Mouse (Mus musculus) small intestine, adult 2 months (tissue): ENCODE results near the gene 1810010D01Rik. TPM values are rescaled to one million over a fixed set of nuclear protein-coding genes. Genes with fewer than 3 reads are reported as not detected.

Experiments used
- H3K27ac ChIP-seq: fragments of 200-500 bp; 2 replicates; pipeline ENCODE4 v1.5.1; 2012; ENCODE audit warnings: low read depth, low read length, control low read depth, inconsistent platforms; ENCODE audit not compliant: insufficient read depth
- H3K27me3 ChIP-seq: fragments of 200-500 bp; 2 replicates; pipeline ENCODE4 v1.6.1; 2012; ENCODE audit warnings: mild to moderate bottlenecking, moderate library complexity, low read length, inconsistent platforms; ENCODE audit not compliant: control insufficient read depth, insufficient read depth
- H3K36me3 ChIP-seq: fragments of 200-500 bp; 2 replicates; pipeline ENCODE4 v1.6.1; 2012; ENCODE audit warnings: mild to moderate bottlenecking, low read length, control low read depth, inconsistent platforms; ENCODE audit not compliant: control insufficient read depth, insufficient read depth
- H3K4me1 ChIP-seq: fragments of 200-500 bp; 2 replicates; pipeline ENCODE4 v1.6.1; 2012; ENCODE audit warnings: low read length, inconsistent platforms, mixed read lengths; ENCODE audit not compliant: control insufficient read depth, insufficient read depth, insufficient read length
- H3K4me3 ChIP-seq: fragments of 200-500 bp; 2 replicates; pipeline ENCODE4 v1.5.1; 2012; ENCODE audit warnings: low read depth, mild to moderate bottlenecking, control low read depth, inconsistent platforms, low read length, moderate library complexity
- CTCF ChIP-seq: fragments of 200-500 bp; IDR thresholded peaks from 2 replicates; pipeline ENCODE4 v1.5.1; 2012; ENCODE audit warnings: low read depth, mild to moderate bottlenecking, control low read depth, inconsistent platforms, low read length, moderate library complexity, mixed read lengths; ENCODE audit not compliant: insufficient replicate concordance, insufficient read length; ENCODE audit errors: extremely low read depth
- POLR2A ChIP-seq: fragments of 200-500 bp; IDR thresholded peaks from 2 replicates; pipeline ENCODE4 v1.6.1; 2012; ENCODE audit warnings: low read depth, mild to moderate bottlenecking, control low read depth, inconsistent platforms, low read length, moderate library complexity
- WGBS: fragments of 180-500 bp; shearing (Covaris S2); methylation state at CpG from one replicate; pipeline ENCODE4 v1.1.7; 2018; 5-methylcytosine and 5-hydroxymethylcytosine counted together
- polyA plus RNA-seq: library from polyadenylated mRNA; depleted of rRNA; stranded (reverse); fragments of >200 nt; gene quantifications from 2 replicates; pipeline ENCODE4 v1.2.3, GENCODE M21; 2012

The 1810010D01Rik gene
- polyA plus RNA-seq, 1 experiment, result 11.2 TPM

DNA sequence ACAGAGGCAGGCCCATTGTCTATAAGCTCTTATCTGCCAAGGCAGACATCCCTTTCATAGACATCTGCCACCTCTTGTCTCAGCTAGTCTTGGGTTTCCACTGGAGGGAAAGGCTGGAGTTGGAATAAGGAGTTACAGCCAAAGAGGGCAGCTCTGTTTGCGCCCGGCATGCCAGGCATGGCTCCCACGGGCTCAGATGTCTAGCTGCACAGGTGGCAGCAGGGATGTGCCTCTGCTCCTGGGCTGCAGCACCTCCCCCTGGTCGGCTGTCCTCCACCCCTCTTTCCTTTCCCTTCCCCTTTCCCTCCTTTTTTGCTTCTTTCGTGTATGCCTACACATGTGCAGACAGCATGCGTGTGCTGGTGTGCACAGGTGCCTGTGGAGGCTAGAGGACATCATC is 15.1 kb downstream of the 1810010D01Rik start:
- no peak for TF ChIP-seq CTCF
- TF ChIP-seq POLR2A, result no peak
- H3K27ac ChIP-seq, result no peak overlapping the region
- H3K36me3 ChIP-seq, result no peaks in the 10 kb centered on the region
- no peaks in the 10 kb centered on the region for H3K27me3 ChIP-seq
- WGBS, result 76% methylated on average over 6 of the region's 6 CpGs
- H3K4me3 ChIP-seq, result no peak overlapping the region
- H3K4me1 ChIP-seq, result no peaks in the 10 kb centered on the region

DNA sequence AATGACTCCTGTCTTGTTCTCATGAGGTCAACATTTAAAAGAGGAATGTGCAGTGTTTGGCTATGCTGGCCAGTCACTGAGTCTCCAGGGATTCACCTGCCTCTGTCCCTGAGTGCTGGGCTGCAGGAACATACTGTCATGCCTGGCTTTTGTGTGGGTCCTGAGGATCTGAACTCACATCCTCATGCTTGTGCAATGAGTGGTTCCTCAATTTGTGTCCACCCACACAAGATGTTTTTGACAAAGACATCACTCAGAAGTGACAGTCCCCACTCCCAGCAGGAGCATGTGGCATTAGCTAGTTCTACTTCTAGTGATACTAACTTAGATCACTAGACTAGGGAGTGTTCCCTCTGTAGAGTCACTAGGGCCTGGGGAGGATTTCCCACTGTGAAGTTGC is 17.4 kb downstream of the 1810010D01Rik start:
- no peak overlapping the region for H3K4me3 ChIP-seq
- H3K36me3 ChIP-seq, result no peaks in the 10 kb centered on the region
- no peaks in the 10 kb centered on the region for H3K27me3 ChIP-seq
- no peaks in the 10 kb centered on the region for H3K4me1 ChIP-seq
- no peak for TF ChIP-seq CTCF
- no peak for TF ChIP-seq POLR2A
- H3K27ac ChIP-seq, result no peak overlapping the region

DNA sequence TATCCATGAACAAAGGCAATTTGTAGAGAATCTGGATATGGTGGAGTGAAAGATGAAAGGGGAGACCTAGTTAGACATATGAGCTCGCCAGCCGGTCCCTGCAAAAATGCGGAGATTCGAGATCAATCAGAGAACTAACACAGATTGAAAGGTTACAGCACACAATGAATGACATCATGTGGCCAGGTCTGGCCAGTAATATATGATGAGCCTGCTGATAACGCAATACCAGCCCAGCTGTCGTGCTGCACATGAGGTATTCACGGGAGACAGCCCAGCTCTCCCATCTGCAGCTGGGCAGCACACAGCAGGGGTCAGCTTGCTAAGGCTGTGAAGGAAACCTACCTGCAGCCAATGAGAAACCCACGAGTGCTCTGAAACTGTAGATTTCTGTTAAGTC is 18.6 kb downstream of the 1810010D01Rik start:
- 69% methylated on average over 8 of the region's 8 CpGs for WGBS
- Histone ChIP-seq H3K4me3 (no peak overlapping the region), H3K27ac (no peak overlapping the region)

DNA sequence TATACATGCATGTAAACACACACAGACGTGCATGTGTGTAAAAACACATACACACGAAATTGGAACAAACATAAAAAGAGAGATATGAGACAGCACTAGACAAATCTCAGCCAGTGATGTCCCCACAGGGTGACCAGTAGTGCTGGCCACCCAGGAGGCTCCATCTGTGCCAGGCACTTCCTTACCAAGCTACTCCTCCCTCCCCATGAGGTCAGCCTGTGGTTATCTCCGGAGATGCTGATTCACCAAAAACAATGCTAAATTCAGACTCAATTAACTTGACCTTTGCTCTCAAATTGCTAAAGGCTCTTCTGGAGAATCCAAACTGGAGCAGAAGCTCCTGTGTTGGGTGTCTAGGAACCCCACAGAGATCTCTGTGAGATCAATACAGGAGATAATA is 20.1 kb downstream of the 1810010D01Rik start:
- Histone ChIP-seq H3K36me3 (no peaks in the 10 kb centered on the region), H3K4me3 (no peak overlapping the region), H3K27me3 (no peaks in the 10 kb centered on the region), H3K4me1 (no peaks in the 10 kb centered on the region), H3K27ac (no peak overlapping the region)
- WGBS, result 48% methylated on average over 3 of the region's 3 CpGs
- TF ChIP-seq CTCF, result no peak
- no peak for TF ChIP-seq POLR2A

More for the DNA sequence above, 18.6 kb downstream of the 1810010D01Rik start:
- H3K36me3 ChIP-seq, result no peaks in the 10 kb centered on the region
- no peaks in the 10 kb centered on the region for H3K27me3 ChIP-seq
- no peak for TF ChIP-seq CTCF
- no peak for TF ChIP-seq POLR2A
- no peaks in the 10 kb centered on the region for H3K4me1 ChIP-seq

DNA sequence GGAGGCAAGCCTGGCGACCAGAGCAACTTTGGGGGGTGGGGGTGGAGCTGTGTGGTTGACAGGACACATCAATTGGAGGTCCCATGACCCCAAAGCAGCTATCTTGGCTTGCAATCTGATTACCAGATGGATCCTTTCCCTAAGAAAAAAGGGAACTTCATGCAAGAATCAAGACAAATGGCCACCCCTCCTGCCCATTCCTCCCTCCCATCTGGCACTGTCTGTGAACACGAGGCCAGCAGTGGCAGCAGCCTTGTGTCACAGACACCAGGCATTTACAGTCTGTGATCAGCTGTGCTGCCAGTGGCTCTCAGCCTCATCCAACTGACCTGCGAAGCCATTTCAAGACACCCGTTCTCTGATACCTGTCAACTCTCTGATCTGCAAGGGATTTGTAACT is 25.5 kb downstream of the 1810010D01Rik start:
- Histone ChIP-seq H3K27me3 (no peaks in the 10 kb centered on the region), H3K36me3 (no peaks in the 10 kb centered on the region), H3K4me1 (no peaks in the 10 kb centered on the region), H3K27ac (no peak overlapping the region), H3K4me3 (no peak overlapping the region)
- TF ChIP-seq POLR2A, result no peak
- no peak for TF ChIP-seq CTCF
- WGBS, result 63% methylated on average over 4 of the region's 4 CpGs

DNA sequence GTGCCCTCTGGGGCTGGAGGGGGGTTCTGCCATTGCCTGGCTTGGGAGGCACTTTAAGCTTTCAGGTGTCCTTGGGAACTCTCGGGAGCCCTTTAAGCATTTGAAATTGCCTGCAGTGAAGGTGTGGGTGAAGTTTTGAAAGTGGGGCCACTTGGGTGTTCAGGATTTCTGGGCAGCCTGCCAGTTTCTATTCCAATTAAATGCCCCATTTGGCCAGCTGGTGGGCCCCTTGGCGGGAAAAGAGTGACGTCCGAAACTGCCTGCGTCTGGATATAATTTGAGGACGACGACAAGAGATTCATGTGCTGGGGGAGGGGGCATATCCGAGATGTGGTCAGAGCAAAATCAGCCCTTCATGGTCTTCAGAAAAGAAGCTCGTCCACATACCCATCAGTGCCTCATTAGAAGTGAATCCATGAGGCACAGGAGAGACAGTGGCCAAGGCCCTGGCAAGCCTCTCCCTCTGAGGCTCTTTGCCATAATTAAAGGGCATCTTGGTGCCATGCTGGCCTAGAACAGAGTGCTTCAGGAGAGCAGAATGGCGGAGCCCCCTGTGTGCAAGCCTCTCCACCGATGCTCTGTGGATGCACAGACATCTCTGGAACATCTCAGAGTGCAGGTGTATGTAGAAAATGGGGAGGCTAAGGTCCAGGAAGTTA is 26.4 kb downstream of the 1810010D01Rik start:
- no peaks in the 10 kb centered on the region for H3K36me3 ChIP-seq
- WGBS, result 80% methylated on average over 11 of the region's 11 CpGs
- no peaks in the 10 kb centered on the region for H3K27me3 ChIP-seq
- TF ChIP-seq CTCF (no peak), POLR2A (no peak)
- H3K4me3 ChIP-seq, result no peak overlapping the region
- no peak overlapping the region for H3K27ac ChIP-seq
- H3K4me1 ChIP-seq, result no peaks in the 10 kb centered on the region

DNA sequence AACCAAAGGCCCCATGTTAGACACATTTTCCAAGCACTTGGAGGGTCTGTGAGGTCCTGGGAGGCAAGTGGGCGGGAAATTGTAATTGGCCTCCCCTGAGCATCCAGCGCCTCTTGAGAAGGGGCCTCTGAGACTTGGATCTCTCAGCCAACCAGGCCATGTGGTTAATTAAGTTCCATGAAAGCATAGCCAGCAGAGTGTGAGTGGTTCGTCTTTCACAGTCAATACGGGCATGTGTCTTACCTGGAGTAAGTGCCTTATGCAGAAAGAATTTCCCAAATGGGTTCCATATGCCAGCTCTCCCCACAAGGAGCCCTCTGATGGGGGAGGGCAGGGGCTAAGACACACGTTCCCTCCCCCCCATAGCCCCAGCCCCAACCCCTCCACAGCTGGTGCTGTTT is 28.2 kb downstream of the 1810010D01Rik start:
- WGBS, result 68% methylated on average over 5 of the region's 5 CpGs
- H3K36me3 ChIP-seq, result no peaks in the 10 kb centered on the region
- TF ChIP-seq CTCF (no peak), POLR2A (no peak)
- no peak overlapping the region for H3K27ac ChIP-seq
- no peaks in the 10 kb centered on the region for H3K27me3 ChIP-seq
- no peak overlapping the region for H3K4me3 ChIP-seq
- H3K4me1 ChIP-seq, result no peaks in the 10 kb centered on the region
